16 mouse cellular contexts compared by ENCODE assay signal in the genomic region with DNA sequence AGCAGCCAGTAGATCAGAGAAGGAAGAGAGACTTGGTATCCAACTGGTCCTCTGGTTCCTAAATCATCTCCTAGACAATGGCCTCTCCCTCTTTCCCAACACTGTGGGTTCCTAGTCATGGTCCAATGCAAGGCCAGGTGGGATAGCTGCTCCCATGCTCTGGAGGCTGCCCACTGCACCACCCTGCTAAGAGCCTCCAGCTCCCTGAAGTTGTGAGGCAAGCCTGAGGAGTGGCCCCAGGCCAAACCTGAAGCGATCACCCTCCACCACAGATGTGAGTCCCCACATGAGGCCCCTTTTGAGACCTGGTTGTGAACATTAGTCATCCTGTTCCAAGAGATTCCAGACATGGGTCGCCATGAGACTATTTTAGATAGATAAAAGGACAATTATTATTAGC.
A peak's percentile ranks its signal among the peaks of the same experiment; 100 is the strongest.
DNase-seq lines count a peak whose midpoint lies in the region.
"Had no signal": no experiment of that assay in that cellular context is flagged by ENCODE, and none has a peak within 500 bp of the region (broad histone marks: within the 10 kb centered on the region; RNA-seq: fewer than 3 reads in every experiment).

No protein-coding gene starts in this region.

- DNase-seq in heart, adult 11 months = peak; percentile 71
- DNase-seq in heart, postnatal 4 days = no peak
- peak; percentile 9 for DNase-seq in NIH3T3 (ENCODE audit: low read depth)
- no peak for DNase-seq in Muller cell, postnatal 12 days (ENCODE audit: inconsistent ontology term)
- DNase-seq: adrenal gland, adult 2 months; adrenal gland, adult 8-10 months; adrenal gland, postnatal 10 days; adrenal gland, postnatal 14 days; adrenal gland, postnatal 25 days; adrenal gland, postnatal 36 days; B cell, adult 2 months; cerebellum, adult 11 months; cerebellum, adult 11-12 months; cerebellum, adult 18-20 months; cerebellum, adult 2 months; cerebellum, adult 8-10 months had no signal

Comparison
In these comparisons a context has a peak if more than half of its experiments do, and no peak if none do; other contexts are left out.
1. DNase-seq: peak in heart, adult 11 months (single experiment) and NIH3T3 (single experiment); none in heart, postnatal 4 days (single experiment) and Muller cell, postnatal 12 days (single experiment).